8 mouse cellular contexts compared by ENCODE assay signal in the genomic region with DNA sequence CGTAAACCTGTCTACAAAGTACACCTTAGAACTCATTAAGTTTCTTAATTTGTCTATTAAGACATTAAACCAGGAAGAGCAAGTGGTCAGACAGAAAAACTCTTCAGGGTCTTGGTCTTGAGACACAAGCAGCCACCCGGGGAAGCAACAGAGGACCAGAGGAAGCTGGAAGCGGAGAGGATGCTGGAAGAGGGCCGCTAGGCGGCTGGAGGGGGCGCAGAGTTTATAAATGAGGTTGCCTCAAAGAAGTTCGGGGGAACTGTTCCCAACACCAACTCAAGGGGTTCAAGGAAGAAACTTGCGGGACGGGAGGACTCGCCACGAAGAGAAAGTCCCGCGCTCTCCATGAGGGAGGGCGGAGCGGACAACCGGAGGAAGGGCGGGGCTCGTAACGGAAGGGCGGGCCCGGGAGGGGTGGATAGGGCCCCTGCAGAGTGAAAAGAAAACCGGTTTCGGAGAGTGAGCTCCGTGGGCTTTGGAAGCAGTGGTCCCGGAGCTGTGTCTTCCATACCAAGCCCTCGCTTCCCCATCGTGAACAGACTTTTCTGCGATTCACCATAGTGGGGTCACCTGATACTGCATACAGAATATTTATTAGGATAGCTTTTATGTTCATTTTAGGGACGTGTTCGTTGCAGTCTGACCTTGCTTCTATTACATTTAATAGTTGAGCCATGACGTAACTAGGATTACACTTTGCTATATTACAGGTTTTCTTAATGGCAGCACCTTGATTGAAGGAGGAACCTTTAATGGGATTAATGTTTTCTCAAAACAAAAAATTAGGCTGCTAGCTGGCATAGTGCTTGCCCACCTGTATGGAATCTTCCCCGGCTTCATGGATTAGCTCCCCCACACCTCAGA. TPM values are rescaled to one million over a fixed set of nuclear protein-coding genes. Genes with fewer than 3 reads are reported as not detected.
DNase-seq lines count a peak whose midpoint lies in the region; ATAC-seq lines count a peak whose summit lies in the region.

No protein-coding gene starts in this region.

- no peaks in the 10 kb centered on the region for H3K9me3 ChIP-seq in hindbrain, embryonic 14.5 days (ENCODE audit: control insufficient read depth, low read length)

- no peaks in the 10 kb centered on the region for H3K27me3 ChIP-seq in hindbrain, embryonic 14.5 days (ENCODE audit: control insufficient read depth, insufficient read depth, low read length)

- no peaks in the 10 kb centered on the region for H3K79me2 ChIP-seq in macrophage (ENCODE audit: inconsistent target)

- WGBS in hindbrain, embryonic 14.5 days: 5% methylated on average over 32 of the region's 32 CpGs
- WGBS in macrophage (ENCODE audit: missing documents): 6% methylated on average over 32 of the region's 32 CpGs

- peak overlapping the region; percentile 4; the same call in 1 of the 2 replicates for H3K27ac ChIP-seq in hindbrain, embryonic 14.5 days
- H3K27ac ChIP-seq in macrophage: peak overlapping the region; percentile 68

- H3K9ac ChIP-seq in hindbrain, embryonic 14.5 days: peak overlapping the region; percentile 47

- no peak for ATAC-seq in hindbrain, embryonic 14.5 days (ENCODE audit: low FRiP score)

- peak; percentile 70 for DNase-seq in T-cell, adult 2 months (ENCODE audit: low spot score)
- peak; percentile 69 to 83 for DNase-seq in cerebellum, postnatal 14 days
- DNase-seq in gastrocnemius, adult 18-20 months (ENCODE audit: low spot score): peak; percentile 85
- peak; percentile 36 for DNase-seq in hindbrain, embryonic 14.5 days (ENCODE audit: low spot score)
- peak; percentile 40 for DNase-seq in left cerebral cortex, adult 11 months (ENCODE audit: low spot score)
- DNase-seq in retina, postnatal 1 day: peak; percentile 74
- peak; percentile 87 for DNase-seq in thymus, postnatal 4 days

- H3K4me3 ChIP-seq in hindbrain, embryonic 14.5 days (replicated peaks; ENCODE audit: low read length): peak overlapping the region; percentile 35
- H3K4me3 ChIP-seq in macrophage (ENCODE audit: inconsistent target): peak overlapping the region; percentile 49

- H3K36me3 ChIP-seq in hindbrain, embryonic 14.5 days (replicated peaks; ENCODE audit: control insufficient read depth, insufficient read depth): no peaks in the 10 kb centered on the region
- no peaks in the 10 kb centered on the region for H3K36me3 ChIP-seq in macrophage (ENCODE audit: inconsistent target)

- no peaks in the 10 kb centered on the region; the same call in 1 of the 2 replicates for H3K4me1 ChIP-seq in hindbrain, embryonic 14.5 days (replicated peaks; ENCODE audit: control insufficient read depth, insufficient read depth, low read length)

- H3K4me2 ChIP-seq in hindbrain, embryonic 14.5 days (replicated peaks): peak overlapping the region; percentile 62

RNA-seq across cellular contexts. Expression of gene Nemf, which starts 7.2 kb away (rescaled TPM):
- total RNA-seq in gastrocnemius, adult 18-20 months (2021): 10 to 100 TPM; 18.7 to 20.9 TPM
- 77.2 and 80.9 TPM in 2 replicates for polyA plus RNA-seq in hindbrain, embryonic 14.5 days (2014; fragmentation: Nextera tagmentation; extraction: Ambion mirVana)
- 100 to 1,000 TPM; 213 to 440 (median 296) TPM for total RNA-seq in macrophage (2018; cell fraction: chromatin; rRNA removed)
- 10 to 100 TPM; 15.9 to 30.8 (median 22.9) TPM for total RNA-seq in macrophage (2018; cell fraction: cytosol; rRNA removed)
- total RNA-seq in macrophage (2018; cell fraction: nucleus; rRNA removed): 100 to 1,000 TPM in 17 of 26 experiments, 10 to 100 TPM in 9; 57.2 to 215 (median 111) TPM
- polyA plus RNA-seq in macrophage (2018): 22.9 to 41.8 TPM (median 30.3 TPM) in 3 replicates

RNA-seq across cellular contexts. Expression of gene Arf6, which starts 7.8 kb away (rescaled TPM):
- 10 to 100 TPM; 19.1 to 26.3 TPM for total RNA-seq in gastrocnemius, adult 18-20 months (2021)
- polyA plus RNA-seq in hindbrain, embryonic 14.5 days (2014; fragmentation: Nextera tagmentation; extraction: Ambion mirVana): 34.5 and 36.5 TPM in 2 replicates
- 10 to 100 TPM; 24.2 to 52.1 (median 39.1) TPM for total RNA-seq in macrophage (2018; cell fraction: chromatin; rRNA removed)
- 100 to 1,000 TPM; 164 to 272 (median 215) TPM for total RNA-seq in macrophage (2018; cell fraction: cytosol; rRNA removed)
- total RNA-seq in macrophage (2018; cell fraction: nucleus; rRNA removed): 100 to 1,000 TPM in 24 of 26 experiments, 10 to 100 TPM in 2; 93.7 to 259 (median 148) TPM
- 84.8 to 161 TPM (median 114 TPM) in 3 replicates for polyA plus RNA-seq in macrophage (2018)

RNA-seq across cellular contexts. Expression of gene Gm9887, which starts 8.1 kb away (rescaled TPM):
- total RNA-seq in gastrocnemius, adult 18-20 months (2021): not detected
- polyA plus RNA-seq in hindbrain, embryonic 14.5 days (2014; fragmentation: Nextera tagmentation; extraction: Ambion mirVana): 1.4 and 1.7 TPM in 2 replicates
- total RNA-seq in macrophage (2018; cell fraction: chromatin; rRNA removed): 1 to 10 TPM in 6 of 26 experiments, not detected in 20; 1.3 to 3.1 (median 1.9) TPM
- total RNA-seq in macrophage (2018; cell fraction: cytosol; rRNA removed): 1 to 10 TPM in 22 of 26 experiments, under 1 TPM in 4; 0.80 to 2.2 (median 1.4) TPM
- 1 to 10 TPM in 20 of 26 experiments, not detected in 6; 1.0 to 4.2 (median 2.0) TPM for total RNA-seq in macrophage (2018; cell fraction: nucleus; rRNA removed)
- 0.40 to 0.57 TPM in 2 of 3 replicates, not detected in the other for polyA plus RNA-seq in macrophage (2018)

Comparison
In these comparisons a context has a peak if more than half of its experiments do, and no peak if none do; other contexts are left out.
1. DNase-seq: peak in every context shown above with its lines; median percentile 87 in thymus, postnatal 4 days; 85 in gastrocnemius, adult 18-20 months; 76 in cerebellum, postnatal 14 days; 74 in retina, postnatal 1 day; 70 in T-cell, adult 2 months; 40 in left cerebral cortex, adult 11 months; 36 in hindbrain, embryonic 14.5 days.